Mouse (Mus musculus) naive thymus-derived CD4-positive, alpha-beta T cell, adult 2 months (primary cell): ENCODE data around the gene Sptbn2.
A peak's percentile ranks its signal among the peaks of the same experiment; 100 is the strongest.
"Not testable (repeated sequence)": the region's sequence is repeated elsewhere in the genome, so short reads cannot be mapped to it uniquely, and the experiment has no call there.

Experiments used
- DNase-seq: peaks from one replicate; pipeline ENCODE4 v3.0.0-alpha.2; 2011; ENCODE audit warnings: low read depth

Sptbn2 gene

GRCm38 (mm10) chr19:4720671-4721244, 9.8 kb downstream of the Sptbn2 start:
- no peak for DNase-seq

- DNase-seq = no peak
Observed at GRCm38 (mm10) chr19:4729186-4729585, 18.2 kb downstream of the Sptbn2 start.

DNA sequence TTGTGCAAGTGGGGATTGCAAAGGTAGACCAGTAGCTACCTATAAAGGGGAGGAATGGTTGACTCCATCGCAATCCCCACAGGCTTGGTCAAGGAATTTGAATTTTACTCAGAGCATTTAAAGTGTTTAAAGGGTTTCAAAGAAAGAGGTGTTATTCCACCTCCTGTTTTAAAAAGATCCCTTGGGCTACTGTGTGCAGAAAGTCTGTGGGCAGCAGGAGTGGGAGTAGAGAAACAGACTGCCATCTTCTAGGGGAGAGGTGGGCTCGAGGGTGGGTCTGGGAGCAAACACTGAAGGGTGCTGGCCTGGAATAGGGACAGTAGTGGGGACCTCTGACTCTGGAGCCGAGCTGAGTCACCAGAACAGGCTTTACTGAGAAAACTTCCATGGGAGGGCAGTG, 22.1 kb downstream of the Sptbn2 start:
- DNase-seq = no peak

- DNase-seq = no peak
Observed at GRCm38 (mm10) chr19:4737866-4738265, 26.9 kb downstream of the Sptbn2 start.

GRCm38 (mm10) chr19:4739053-4739452, 28.1 kb downstream of the Sptbn2 start:
- no peak for DNase-seq

GRCm38 (mm10) chr19:4739762-4740161, 28.8 kb downstream of the Sptbn2 start:
- no peak for DNase-seq

DNA sequence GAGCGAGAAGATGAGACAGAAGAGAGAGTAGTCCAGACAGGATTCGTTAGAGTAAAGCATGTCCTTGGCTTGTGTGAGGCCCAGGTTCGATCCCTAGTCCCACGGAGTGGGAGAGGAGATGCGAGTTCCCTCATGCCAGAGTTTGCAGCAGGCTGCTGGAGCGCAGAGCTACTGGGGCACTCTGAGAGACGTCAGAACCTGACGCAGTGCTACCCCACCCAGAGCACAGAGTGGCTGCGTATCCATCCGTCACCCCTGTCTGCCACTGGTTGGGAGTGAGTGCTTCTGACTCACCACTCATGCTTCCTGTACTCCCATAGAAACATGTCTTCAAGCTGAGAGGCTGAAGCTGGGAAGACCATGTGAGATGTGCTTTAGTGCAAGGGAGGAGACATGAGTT, 30.5 kb downstream of the Sptbn2 start:
- DNase-seq = no peak

GRCm38 (mm10) chr19:4742229-4742628, 31.3 kb downstream of the Sptbn2 start:
- DNase-seq = no peak

DNA sequence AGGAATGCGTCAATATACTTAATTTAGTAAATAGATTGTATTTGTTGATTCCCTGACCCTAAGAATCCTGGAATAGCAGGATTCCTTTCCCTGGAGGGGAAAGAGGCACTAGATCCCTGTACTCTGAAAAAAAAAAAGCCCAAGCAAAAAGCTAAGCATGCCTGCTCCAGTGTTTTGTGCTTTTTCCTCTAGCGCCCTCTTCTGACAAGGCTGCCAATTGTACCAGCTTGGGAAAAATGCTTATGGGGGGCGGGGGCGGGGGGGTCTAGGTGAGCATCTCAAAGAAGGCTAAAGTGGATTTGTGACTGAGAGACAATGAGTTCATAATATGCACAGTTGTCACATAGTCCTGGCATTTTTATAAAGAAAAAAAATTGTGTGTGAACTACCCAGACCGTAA, 32.6 kb downstream of the Sptbn2 start:
- peak; percentile 48 for DNase-seq

DNA sequence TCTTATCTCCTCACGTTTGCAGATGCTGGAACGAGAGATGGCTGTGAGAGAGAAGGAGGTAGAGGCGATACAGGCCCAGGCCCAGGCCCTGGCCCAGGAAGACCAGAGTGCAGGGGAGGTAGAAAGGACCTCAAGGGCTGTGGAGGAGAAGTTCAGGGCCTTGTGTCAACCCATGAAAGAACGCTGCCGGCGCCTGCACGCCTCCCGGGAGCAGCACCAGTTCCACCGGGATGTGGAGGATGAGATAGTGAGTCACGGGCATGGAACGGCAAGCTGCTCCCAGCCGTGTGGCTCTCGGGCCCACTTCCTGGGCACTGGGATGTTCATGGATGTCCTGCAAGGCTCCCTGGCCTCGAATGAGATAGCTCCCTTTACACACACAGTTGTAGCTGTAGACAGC, 33.1 kb downstream of the Sptbn2 start:
- DNase-seq = no peak

DNA sequence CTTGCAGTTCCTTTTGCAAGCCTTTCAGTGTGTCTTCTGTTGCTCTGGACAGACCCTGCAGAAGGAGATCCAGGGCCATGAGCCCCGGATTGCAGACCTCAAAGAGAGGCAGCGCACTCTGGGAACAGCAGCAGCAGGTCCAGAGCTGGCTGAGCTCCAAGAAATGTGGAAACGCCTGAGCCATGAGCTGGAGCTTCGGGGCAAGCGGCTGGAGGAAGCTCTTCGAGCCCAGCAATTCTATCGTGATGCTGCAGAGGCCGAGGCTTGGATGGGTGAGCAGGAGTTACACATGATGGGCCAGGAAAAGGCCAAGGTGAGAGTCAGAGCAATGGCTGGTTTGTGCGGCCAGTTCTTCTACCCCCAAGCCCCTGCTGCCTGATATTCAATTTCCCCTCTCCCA, 34.1 kb downstream of the Sptbn2 start:
- no peak for DNase-seq

GRCm38 (mm10) chr19:4745681-4746080, 34.7 kb downstream of the Sptbn2 start:
- DNase-seq = no peak

- no peak for DNase-seq
Observed at GRCm38 (mm10) chr19:4746611-4747010, 35.6 kb downstream of the Sptbn2 start.

- DNase-seq = no peak
Observed at GRCm38 (mm10) chr19:4747631-4748312, 36.8 kb downstream of the Sptbn2 start.

- no peak for DNase-seq
Observed at GRCm38 (mm10) chr19:4748493-4748892, 37.5 kb downstream of the Sptbn2 start.

DNA sequence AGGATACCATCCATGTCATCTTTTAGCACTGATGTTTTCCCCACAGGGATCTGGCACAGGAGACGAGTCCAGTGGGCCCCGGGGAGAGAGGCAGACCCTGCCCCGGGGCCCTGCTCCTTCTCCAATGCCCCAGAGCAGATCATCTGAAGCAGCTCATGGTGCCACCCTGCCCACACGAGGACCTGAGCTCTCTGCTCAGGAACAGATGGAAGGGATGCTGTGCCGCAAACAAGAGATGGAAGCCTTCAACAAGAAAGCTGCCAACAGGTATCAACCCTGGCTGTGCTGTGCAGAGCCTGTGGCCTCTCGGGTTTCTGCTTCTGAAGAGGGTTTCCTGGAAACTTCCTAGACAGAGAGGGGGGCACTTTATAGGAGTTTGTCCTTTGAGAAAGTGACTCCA, 39.0 kb downstream of the Sptbn2 start:
- no peak for DNase-seq

- DNase-seq = peak; percentile 94
Observed at GRCm38 (mm10) chr19:4755565-4756192, 44.7 kb downstream of the Sptbn2 start.

DNA sequence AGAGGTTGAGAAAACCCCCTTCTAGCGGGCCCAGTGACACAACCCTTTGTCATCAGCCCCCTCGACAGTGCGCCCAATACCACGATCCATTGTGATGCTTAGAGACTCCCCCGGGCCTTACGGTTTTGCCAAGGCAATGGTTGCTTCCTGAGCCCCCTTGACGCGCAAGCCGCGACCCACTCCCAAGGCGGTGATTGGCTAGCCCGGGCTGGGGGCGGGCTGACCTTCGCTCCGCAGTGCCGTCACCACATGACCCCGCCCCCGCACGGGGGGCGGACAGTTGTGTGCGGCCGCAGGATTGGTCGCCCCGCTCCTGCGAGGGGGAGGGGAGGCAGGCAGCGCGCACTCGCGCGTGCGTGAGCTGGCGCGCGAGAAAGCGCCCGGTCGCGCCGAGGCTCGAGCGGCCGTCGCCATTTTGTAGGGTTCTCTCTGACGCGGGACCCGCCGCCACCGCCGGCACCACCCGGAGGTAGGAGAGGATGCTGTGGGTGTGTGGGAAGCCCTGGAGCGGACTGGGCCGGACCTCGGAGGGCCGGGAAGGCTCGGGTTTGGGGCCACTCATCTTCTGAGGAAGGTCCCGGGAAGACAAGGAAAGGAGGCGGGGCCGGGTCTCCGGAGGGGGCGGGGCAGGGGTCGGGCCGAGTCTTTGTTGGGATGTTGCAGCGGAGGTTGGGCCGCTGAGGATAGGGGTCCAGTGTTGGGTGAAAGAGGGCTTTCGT, 45.4 kb downstream of the Sptbn2 start, which contains the start of gene Rbm4b:
Gene Rbm4b (plus strand): TSS at position 305 of the 719 bp plus-strand sequence.
- peak; percentile 99 for DNase-seq

DNA sequence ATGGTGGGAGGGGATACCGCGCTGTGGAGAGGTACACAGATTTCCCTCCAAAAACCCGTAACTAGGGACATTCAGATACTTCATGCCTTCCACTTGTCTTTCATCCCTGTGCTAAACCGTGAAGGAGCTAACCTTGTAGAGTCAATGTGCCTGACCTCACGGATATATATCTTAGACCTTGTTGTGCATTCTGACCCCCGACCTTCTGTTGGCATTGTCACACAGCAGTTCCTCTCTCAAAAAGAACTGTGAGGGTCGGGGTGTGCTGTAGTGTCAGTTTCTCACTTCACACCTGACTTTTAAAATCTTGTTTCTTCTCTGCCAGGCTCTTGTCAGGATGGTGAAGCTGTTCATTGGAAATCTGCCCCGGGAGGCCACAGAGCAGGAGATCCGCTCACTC, 46.0 kb downstream of the Sptbn2 start:
- no peak for DNase-seq

GRCm38 (mm10) chr19:4760544-4760943, 49.6 kb downstream of the Sptbn2 start:
- not testable (repeated sequence) for DNase-seq

- DNase-seq = peak; percentile 49
Observed at GRCm38 (mm10) chr19:4762876-4763275, 51.9 kb downstream of the Sptbn2 start.

- no peak for DNase-seq
Observed at GRCm38 (mm10) chr19:4767507-4768148, 56.7 kb downstream of the Sptbn2 start.
